14 mouse cellular contexts compared by ENCODE assay signal in the genomic region with DNA sequence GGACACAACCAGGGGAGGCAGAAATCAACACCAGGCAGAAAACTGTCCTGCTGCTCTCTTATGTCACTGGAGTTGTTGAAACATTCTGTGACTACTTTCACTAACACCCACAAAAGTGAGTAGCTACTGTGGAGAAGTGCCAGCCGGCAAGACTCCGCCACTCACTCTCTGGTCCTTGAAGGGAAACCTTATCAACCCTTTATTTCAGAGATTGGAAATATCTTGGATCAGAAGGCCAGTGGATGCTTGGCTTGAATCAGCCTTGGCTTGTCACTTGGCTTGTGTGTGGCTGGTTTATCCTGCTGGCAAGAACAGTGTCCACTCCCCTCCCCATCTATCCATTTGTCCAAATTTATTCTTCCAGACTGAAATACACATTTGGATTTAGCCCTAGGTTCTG.
"Had no signal": no experiment of that assay in that cellular context is flagged by ENCODE, and none has a peak within 500 bp of the region (broad histone marks: within the 10 kb centered on the region; RNA-seq: fewer than 3 reads in every experiment).

No protein-coding gene starts in this region.

- DNase-seq: cerebellum, adult 2 months; cerebellum, adult 8-10 months; cerebellum, adult 9-10 months; cerebellum, adult 9-11 months; cerebellum, postnatal 10 days; cerebellum, postnatal 25 days; cerebellum, postnatal 36 days; embryo, embryonic 11 days; forebrain, postnatal 0 days; gastrocnemius, adult 2 months; gastrocnemius, postnatal 10 days; gastrocnemius, postnatal 14 days; gastrocnemius, postnatal 25 days; gastrocnemius, postnatal 36 days had no signal
